Mouse (Mus musculus) megakaryocyte progenitor cell, adult 5-6 weeks (primary cell): ENCODE data around the gene Dlgap4. TPM values are rescaled to one million over a fixed set of nuclear protein-coding genes. Genes with fewer than 3 reads are reported as not detected.
A peak's percentile ranks its signal among the peaks of the same experiment; 100 is the strongest.
"Not testable (repeated sequence)": the region's sequence is repeated elsewhere in the genome, so short reads cannot be mapped to it uniquely, and the experiment has no call there.

Source experiments
- ATAC-seq: replicated peaks from 2 replicates; pipeline ENCODE4 v1.8.0; 2016; ENCODE audit warnings: mild to moderate bottlenecking, moderate TSS enrichment, inconsistent platforms; ENCODE audit not compliant: poor library complexity
- total RNA-seq, 2 experiments: library from RNA; stranded (forward) in 1 of 2; stranded (reverse) in 1 of 2; fragments of 157-497, 149-512 nt in 1 of 2; fragments of 200-1000 nt in 1 of 2; gene quantifications; 2 replicates each; pipeline versions ENCODE4 v1.2.3 to v1.2.4; 2015 to 2017

The Dlgap4 gene
- total RNA-seq, 2 experiments from 2014 or later: 5.9 to 18.1 TPM

GRCm38 (mm10) chr2:156788836-156789235 lies 175.3 kb downstream of the Dlgap4 start:
- no peak for ATAC-seq

GRCm38 (mm10) chr2:156798516-156798915 lies 185.0 kb downstream of the Dlgap4 start:
- no peak for ATAC-seq

DNA sequence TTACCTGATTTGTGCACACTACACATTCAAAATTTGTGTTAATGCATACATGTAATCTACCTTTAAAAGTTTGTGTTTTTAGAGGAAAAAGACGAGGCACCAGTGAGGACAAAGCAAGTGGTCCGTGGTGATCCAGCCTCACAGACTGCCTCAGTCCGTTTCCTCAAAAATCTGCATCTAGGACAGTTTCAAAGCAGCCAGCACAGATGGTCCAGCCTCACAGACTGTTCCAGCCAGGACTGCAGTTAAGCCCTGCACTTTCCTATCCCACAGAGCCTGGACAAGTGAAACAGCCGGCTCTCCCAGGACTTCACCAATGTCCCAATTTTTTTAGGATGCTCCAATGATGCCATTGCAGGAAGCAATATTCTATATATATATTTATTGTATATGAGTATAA lies 187.5 kb downstream of the Dlgap4 start:
- no peak for ATAC-seq

GRCm38 (mm10) chr2:156802116-156802515 lies 188.6 kb downstream of the Dlgap4 start:
- ATAC-seq: not testable (repeated sequence)

DNA sequence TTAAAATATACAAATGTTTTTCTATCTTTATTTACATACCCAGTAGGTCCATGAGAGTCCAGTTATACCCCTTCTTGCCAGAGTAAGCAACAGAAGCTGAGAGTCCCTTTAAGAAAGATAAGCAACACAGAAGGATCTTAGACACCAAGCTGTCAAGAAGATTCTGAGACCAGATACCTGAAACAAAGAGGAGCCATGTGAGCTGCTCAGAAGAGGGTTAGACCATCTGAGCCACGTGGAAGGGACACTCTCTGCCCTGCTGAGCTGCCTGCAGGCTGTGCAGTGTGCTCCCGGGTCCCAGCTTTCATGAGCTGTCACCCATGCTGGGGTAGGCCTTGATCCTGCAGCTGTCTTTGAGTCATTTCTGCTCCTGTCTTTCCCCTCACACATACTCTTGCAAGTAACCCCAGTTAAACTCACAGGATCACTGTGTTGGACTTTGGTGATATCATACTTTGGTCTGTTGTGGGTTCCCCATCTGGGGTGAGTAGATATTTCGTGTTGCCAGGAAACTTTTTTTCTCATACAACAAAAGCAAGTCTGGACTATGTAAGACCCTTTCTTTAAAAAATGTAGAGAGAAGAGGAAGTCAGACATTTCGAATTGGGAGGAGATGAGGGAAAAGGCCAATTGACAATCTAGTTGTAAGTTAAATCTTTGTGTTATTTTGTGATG lies 190.3 kb downstream of the Dlgap4 start:
- peak; percentile 88 for ATAC-seq

DNA sequence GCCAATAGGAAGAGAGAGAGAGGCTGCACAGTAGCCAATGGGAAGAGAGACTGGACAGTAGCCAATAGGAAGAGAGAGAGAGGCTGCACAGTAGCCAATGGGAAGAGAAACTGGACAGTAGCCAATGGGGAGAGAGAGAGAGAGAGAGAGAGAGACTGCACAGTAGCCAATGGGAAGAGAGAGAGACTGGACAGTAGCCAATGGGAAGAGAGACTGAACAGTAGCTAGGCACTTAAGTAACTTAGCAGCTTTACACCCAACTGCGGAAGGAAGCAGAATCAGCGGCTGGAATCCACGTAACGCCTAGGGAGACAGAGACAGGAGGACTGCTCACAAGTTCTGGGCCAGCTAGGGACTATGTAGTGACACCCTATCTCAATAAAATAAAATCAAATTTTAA lies 191.1 kb downstream of the Dlgap4 start:
- peak; percentile 43 for ATAC-seq

GRCm38 (mm10) chr2:156806886-156807285 lies 193.4 kb downstream of the Dlgap4 start:
- no peak for ATAC-seq

GRCm38 (mm10) chr2:156809579-156809978 lies 196.1 kb downstream of the Dlgap4 start:
- peak; percentile 70 for ATAC-seq

- no peak for ATAC-seq
Measured at GRCm38 (mm10) chr2:156810716-156811115, 197.2 kb downstream of the Dlgap4 start.

GRCm38 (mm10) chr2:156811556-156811955 lies 198.1 kb downstream of the Dlgap4 start:
- no peak for ATAC-seq

Other genes with a start within 250 kb of the Dlgap4 start
- gene Epb41l1, start 192.8 kb upstream of the Dlgap4 start, total RNA-seq (2015): 0.05 and 0.39 TPM in 2 replicates
- 0.24 and 2.6 TPM in 2 replicates for gene Epb41l1, start 192.8 kb upstream of the Dlgap4 start, total RNA-seq (2017)
- gene Aar2, start 66.1 kb upstream of the Dlgap4 start, total RNA-seq (2015): 9.5 and 13.4 TPM in 2 replicates
- gene Aar2, start 66.1 kb upstream of the Dlgap4 start, total RNA-seq (2017): 9.2 and 9.4 TPM in 2 replicates
- not detected in 2 replicates for gene Myl9, start 161.7 kb downstream of the Dlgap4 start, total RNA-seq (2015)
- not detected in 2 replicates for gene Myl9, start 161.7 kb downstream of the Dlgap4 start, total RNA-seq (2017)
- gene Tgif2, start 226.3 kb downstream of the Dlgap4 start, total RNA-seq (2015): 7.2 and 7.9 TPM in 2 replicates
- gene Tgif2, start 226.3 kb downstream of the Dlgap4 start, total RNA-seq (2017): 10.7 and 12.5 TPM in 2 replicates
- 0.42 and 3.0 TPM in 2 replicates for gene 4930518I15Rik, start 244.2 kb downstream of the Dlgap4 start, total RNA-seq (2015)
- gene 4930518I15Rik, start 244.2 kb downstream of the Dlgap4 start, total RNA-seq (2017): 1.2 TPM in 1 of 2 replicates, not detected in the other
- 377 and 404 TPM in 2 replicates for gene Rab5if, start 249.4 kb downstream of the Dlgap4 start, total RNA-seq (2015)
- 204 and 210 TPM in 2 replicates for gene Rab5if, start 249.4 kb downstream of the Dlgap4 start, total RNA-seq (2017)